Mouse (Mus musculus) granulocyte monocyte progenitor cell, adult 5-6 weeks (primary cell): ENCODE measurements around the gene Actc1. TPM values are rescaled to one million over a fixed set of nuclear protein-coding genes. Genes with fewer than 3 reads are reported as not detected.

Experiments used
- ATAC-seq: replicated peaks from 2 replicates; pipeline ENCODE4 v1.8.0; 2016; ENCODE audit warnings: mild to moderate bottlenecking, moderate TSS enrichment, inconsistent platforms; ENCODE audit not compliant: poor library complexity, severe bottlenecking
- total RNA-seq, 2 experiments: library from RNA; stranded (forward) in 1 of 2; stranded (reverse) in 1 of 2; fragments of 200-712, 200-1000 nt in 1 of 2; fragments of >200 nt in 1 of 2; fragmentation: Nextera tagmentation in 1 of 2; gene quantifications; 2 replicates each; pipeline ENCODE4 v1.2.3; 2014 to 2017

The Actc1 gene
- total RNA-seq (2014; fragmentation: Nextera tagmentation) (not detected in 2 replicates), total RNA-seq (2017) (not detected in 2 replicates)

- ATAC-seq = no peak
Observed at GRCm38 (mm10) chr2:114052696-114053598, at the start of gene Actc1. TSS of gene Actc1 (minus strand) at chr2:114053548.

- no peak for ATAC-seq
Observed at GRCm38 (mm10) chr2:114102471-114102870, 49.1 kb upstream of the Actc1 start.

GRCm38 (mm10) chr2:114100834-114101233 is 47.5 kb upstream of the Actc1 start:
- ATAC-seq = no peak

GRCm38 (mm10) chr2:114099816-114100215 is 46.5 kb upstream of the Actc1 start:
- no peak for ATAC-seq

- ATAC-seq = no peak
Observed at GRCm38 (mm10) chr2:114099109-114099508, 45.8 kb upstream of the Actc1 start.

- ATAC-seq = no peak
Observed at GRCm38 (mm10) chr2:114097627-114098026, 44.3 kb upstream of the Actc1 start.

GRCm38 (mm10) chr2:114096570-114096969 is 43.2 kb upstream of the Actc1 start:
- ATAC-seq = peak; percentile 93

- ATAC-seq = no peak
Observed at GRCm38 (mm10) chr2:114095348-114095747, 42.0 kb upstream of the Actc1 start.

GRCm38 (mm10) chr2:114094696-114095095 is 41.3 kb upstream of the Actc1 start:
- ATAC-seq = no peak

- no peak for ATAC-seq
Observed at GRCm38 (mm10) chr2:114093577-114093976, 40.2 kb upstream of the Actc1 start.

- no peak for ATAC-seq
Observed at GRCm38 (mm10) chr2:114089862-114090261, 36.5 kb upstream of the Actc1 start.

GRCm38 (mm10) chr2:114087271-114087670 is 33.9 kb upstream of the Actc1 start:
- ATAC-seq = no peak

GRCm38 (mm10) chr2:114071876-114072275 is 18.5 kb upstream of the Actc1 start:
- no peak for ATAC-seq

GRCm38 (mm10) chr2:114066226-114066625 is 12.9 kb upstream of the Actc1 start:
- ATAC-seq = no peak

GRCm38 (mm10) chr2:114064004-114064403 is 10.7 kb upstream of the Actc1 start:
- ATAC-seq = no peak

- no peak for ATAC-seq
Observed at GRCm38 (mm10) chr2:114060071-114060591, 6.8 kb upstream of the Actc1 start.

- ATAC-seq = no peak
Observed at GRCm38 (mm10) chr2:114059608-114060007, 6.3 kb upstream of the Actc1 start.

- ATAC-seq = no peak
Observed at GRCm38 (mm10) chr2:114058226-114058796, 5.0 kb upstream of the Actc1 start.

GRCm38 (mm10) chr2:114057303-114057853 is 4.0 kb upstream of the Actc1 start:
- ATAC-seq = no peak

- no peak for ATAC-seq
Observed at GRCm38 (mm10) chr2:114054129-114054528, 781 bp upstream of the Actc1 start.

- no peak for ATAC-seq
Observed at GRCm38 (mm10) chr2:114051871-114052241, 1.5 kb downstream of the Actc1 start.
